Mouse (Mus musculus): ENCODE measurements around the gene Pogz. TPM values are rescaled to one million over a fixed set of nuclear protein-coding genes. Genes with fewer than 3 reads are reported as not detected.
A peak's percentile ranks its signal among the peaks of the same experiment; 100 is the strongest.

The Pogz gene
- polyA plus RNA-seq, 1 experiment from 2014 or later: 4.8 TPM

DNA sequence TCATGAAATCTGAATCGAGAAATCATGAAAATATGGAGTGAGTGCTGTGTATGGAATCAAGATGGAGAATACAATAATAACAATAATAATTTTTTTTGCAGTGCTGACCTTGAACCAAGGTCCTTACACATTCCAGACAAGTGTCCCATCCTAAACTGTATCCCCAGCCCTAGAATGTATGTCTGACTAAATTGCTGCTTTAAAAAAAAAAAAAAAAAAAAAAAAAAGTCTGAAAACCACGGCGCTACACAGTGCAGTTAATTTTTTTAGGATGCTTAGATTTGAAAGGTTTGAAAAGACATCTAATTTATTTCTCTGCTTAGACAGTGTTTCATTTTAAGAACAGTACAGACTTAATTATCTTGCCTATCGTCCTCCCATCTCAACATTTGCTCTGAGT, 15.3 kb upstream of the Pogz start:
- 71% methylated on average over 4 of the region's 4 CpGs for WGBS
- Histone ChIP-seq H3K4me3 (ENCODE audit: low read depth, low read length) (peak overlapping the region; percentile 58; the same call in 1 of the 2 replicates), H3K4me1 (replicated peaks; ENCODE audit: control insufficient read depth, insufficient read depth, low read length) (no peaks in the 10 kb centered on the region), H3K4me2 (replicated peaks; ENCODE audit: low read depth) (peak overlapping the region; percentile 87; the same call in 1 of the 2 replicates), H3K27ac (ENCODE audit: low read depth, low read length) (no peak overlapping the region), H3K27me3 (replicated peaks; ENCODE audit: control insufficient read depth, insufficient read depth, low read length) (no peaks in the 10 kb centered on the region), H3K9me3 (ENCODE audit: control insufficient read depth) (no peaks in the 10 kb centered on the region), H3K9ac (ENCODE audit: low read depth, low read length) (no peak overlapping the region), H3K36me3 (ENCODE audit: control insufficient read depth, insufficient read depth) (no peaks in the 10 kb centered on the region)
- no peak for TF ChIP-seq CTCF (IDR thresholded peaks at IDR 0.05; ENCODE audit: low read depth)
- ATAC-seq: no peak

DNA sequence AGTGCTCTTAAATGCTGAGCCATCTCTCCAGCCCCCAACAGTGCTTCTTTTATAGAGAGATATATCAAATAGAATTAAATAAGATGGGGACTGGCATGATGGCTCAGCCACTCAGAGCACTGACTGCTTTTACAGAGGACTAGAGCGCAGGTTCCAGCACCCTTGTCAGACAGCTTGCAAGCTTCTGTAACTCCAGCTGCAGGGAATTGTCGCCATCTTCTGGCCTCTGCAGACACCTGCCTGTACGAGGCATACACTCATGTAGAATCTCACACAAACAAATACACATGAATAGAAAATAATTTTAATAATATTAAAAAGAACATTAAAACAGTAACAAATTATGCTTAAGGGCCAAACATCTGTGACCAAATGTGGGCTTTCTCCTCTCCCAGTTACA, 13.3 kb upstream of the Pogz start:
- Histone ChIP-seq H3K4me2 (replicated peaks; ENCODE audit: low read depth) (no peak overlapping the region), H3K27me3 (replicated peaks; ENCODE audit: control insufficient read depth, insufficient read depth, low read length) (no peaks in the 10 kb centered on the region), H3K9ac (ENCODE audit: low read depth, low read length) (no peak overlapping the region), H3K36me3 (ENCODE audit: control insufficient read depth, insufficient read depth) (no peaks in the 10 kb centered on the region), H3K9me3 (ENCODE audit: control insufficient read depth) (no peaks in the 10 kb centered on the region), H3K4me1 (replicated peaks; ENCODE audit: control insufficient read depth, insufficient read depth, low read length) (no peaks in the 10 kb centered on the region), H3K27ac (ENCODE audit: low read depth, low read length) (no peak overlapping the region), H3K4me3 (ENCODE audit: low read depth, low read length) (no peak overlapping the region)
- peak; percentile 47; the same call in 1 of the 2 replicates for TF ChIP-seq CTCF (IDR thresholded peaks at IDR 0.05; ENCODE audit: low read depth)
- no peak for ATAC-seq
- WGBS: 81% methylated on average over 3 of the region's 3 CpGs

DNA sequence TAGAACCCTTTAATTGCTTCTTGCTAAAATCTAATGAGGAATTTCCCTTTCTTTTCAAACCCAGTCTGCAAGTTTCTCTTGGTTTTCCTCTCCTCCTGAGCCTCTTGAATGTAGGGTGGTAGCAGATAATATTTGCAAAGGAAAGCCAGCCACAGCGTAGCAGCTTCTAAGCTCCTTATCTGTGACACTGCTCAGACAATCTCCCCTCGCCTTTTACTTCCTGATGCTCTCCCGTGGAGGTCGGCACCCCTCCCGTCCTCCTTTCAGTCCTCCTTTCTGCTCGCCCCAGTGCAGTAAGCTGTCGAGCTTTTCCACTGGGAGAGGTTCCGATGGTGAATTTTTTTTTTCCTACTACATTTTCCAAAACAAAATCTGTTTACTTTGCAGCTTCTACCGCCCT, 5.3 kb upstream of the Pogz start:
- Histone ChIP-seq H3K4me2 (replicated peaks; ENCODE audit: low read depth) (peak overlapping the region; percentile 46; the same call in 1 of the 2 replicates), H3K9me3 (ENCODE audit: control insufficient read depth) (no peaks in the 10 kb centered on the region)

DNA sequence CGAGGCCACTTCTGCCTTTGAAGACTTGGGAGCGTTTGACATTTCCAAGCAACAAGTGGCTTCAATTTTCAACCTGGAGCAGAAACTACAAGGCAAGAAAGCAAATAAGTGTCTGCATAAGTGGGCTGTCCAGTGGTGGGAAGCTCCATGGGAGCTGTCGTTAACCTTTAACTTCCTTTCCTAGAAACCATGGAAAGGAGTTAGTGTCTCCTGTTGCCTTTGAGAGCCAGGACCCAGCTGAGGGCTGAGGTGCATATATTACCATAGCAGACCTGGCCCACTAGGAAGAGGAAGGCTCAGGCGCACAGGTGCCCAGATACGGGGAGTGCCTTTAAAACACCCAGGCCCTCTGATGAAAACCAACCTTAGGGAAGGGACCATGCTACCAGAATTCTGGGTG, 4.7 kb upstream of the Pogz start:
- WGBS: 54% methylated on average over 5 of the region's 5 CpGs
- no peak for TF ChIP-seq CTCF (IDR thresholded peaks at IDR 0.05; ENCODE audit: low read depth)

More for the DNA sequence above, 5.3 kb upstream of the Pogz start:
- no peak for TF ChIP-seq CTCF (IDR thresholded peaks at IDR 0.05; ENCODE audit: low read depth)
- Histone ChIP-seq H3K4me1 (replicated peaks; ENCODE audit: control insufficient read depth, insufficient read depth, low read length) (no peaks in the 10 kb centered on the region), H3K9ac (ENCODE audit: low read depth, low read length) (no peak overlapping the region), H3K4me3 (ENCODE audit: low read depth, low read length) (no peak overlapping the region), H3K36me3 (ENCODE audit: control insufficient read depth, insufficient read depth) (no peaks in the 10 kb centered on the region), H3K27ac (ENCODE audit: low read depth, low read length) (no peak overlapping the region), H3K27me3 (replicated peaks; ENCODE audit: control insufficient read depth, insufficient read depth, low read length) (no peaks in the 10 kb centered on the region)
- ATAC-seq: no peak
- 9% methylated on average over 9 of the region's 9 CpGs for WGBS

DNA sequence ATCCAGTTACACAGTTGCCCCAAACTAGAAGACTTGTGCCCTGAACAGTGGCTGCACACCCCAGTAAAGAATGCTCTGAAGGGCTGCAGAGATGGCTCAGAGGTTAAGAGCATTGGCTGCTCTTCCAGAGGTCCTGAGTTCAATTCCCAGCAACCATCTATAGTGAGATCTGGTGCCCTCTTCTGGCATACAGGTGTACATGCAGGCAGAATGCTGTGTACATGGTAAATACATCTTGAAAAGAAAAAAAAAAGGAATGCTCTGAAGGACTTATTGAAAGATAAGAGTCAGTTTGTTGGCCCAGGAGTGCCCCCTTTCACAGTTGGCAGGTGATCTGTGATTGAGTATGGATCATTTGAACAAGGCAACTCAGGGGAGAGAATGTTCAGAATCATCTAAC, 4.0 kb upstream of the Pogz start:
- H3K9me3 ChIP-seq (ENCODE audit: control insufficient read depth): no peaks in the 10 kb centered on the region
- no peak overlapping the region for H3K4me2 ChIP-seq (replicated peaks; ENCODE audit: low read depth)
- H3K4me3 ChIP-seq (ENCODE audit: low read depth, low read length): no peak overlapping the region
- TF ChIP-seq CTCF (IDR thresholded peaks at IDR 0.05; ENCODE audit: low read depth): peak; percentile 51
- H3K36me3 ChIP-seq (ENCODE audit: control insufficient read depth, insufficient read depth): no peaks in the 10 kb centered on the region
- H3K27ac ChIP-seq (ENCODE audit: low read depth, low read length): no peak overlapping the region
- H3K9ac ChIP-seq (ENCODE audit: low read depth, low read length): no peak overlapping the region
- ATAC-seq: no peak
- H3K4me1 ChIP-seq (replicated peaks; ENCODE audit: control insufficient read depth, insufficient read depth, low read length): no peaks in the 10 kb centered on the region
- no peaks in the 10 kb centered on the region for H3K27me3 ChIP-seq (replicated peaks; ENCODE audit: control insufficient read depth, insufficient read depth, low read length)

More for the DNA sequence above, 4.7 kb upstream of the Pogz start:
- Histone ChIP-seq H3K4me2 (replicated peaks; ENCODE audit: low read depth) (no peak overlapping the region), H3K9me3 (ENCODE audit: control insufficient read depth) (no peaks in the 10 kb centered on the region), H3K9ac (ENCODE audit: low read depth, low read length) (no peak overlapping the region), H3K27me3 (replicated peaks; ENCODE audit: control insufficient read depth, insufficient read depth, low read length) (no peaks in the 10 kb centered on the region), H3K4me1 (replicated peaks; ENCODE audit: control insufficient read depth, insufficient read depth, low read length) (no peaks in the 10 kb centered on the region), H3K4me3 (ENCODE audit: low read depth, low read length) (no peak overlapping the region), H3K36me3 (ENCODE audit: control insufficient read depth, insufficient read depth) (no peaks in the 10 kb centered on the region), H3K27ac (ENCODE audit: low read depth, low read length) (no peak overlapping the region)
- no peak for ATAC-seq

DNA sequence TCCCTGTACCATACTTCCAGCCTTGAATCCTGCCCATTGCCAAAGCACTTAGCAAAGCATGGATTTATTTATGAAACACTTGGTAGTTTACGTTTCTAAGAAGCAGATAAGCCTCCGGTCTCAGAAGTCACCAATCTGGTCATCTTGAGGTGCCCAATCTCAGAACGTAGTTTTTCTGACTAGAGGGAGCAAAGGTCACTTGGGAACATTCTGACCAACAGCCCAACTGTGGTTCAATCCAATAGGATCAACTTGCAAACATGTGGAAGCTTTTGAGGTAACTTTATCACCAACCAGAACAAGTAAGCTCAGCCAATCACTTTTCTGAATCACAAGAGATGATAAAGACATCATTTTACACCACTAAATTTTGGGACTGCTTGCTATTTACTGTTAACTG, 2.0 kb upstream of the Pogz start:
- Histone ChIP-seq H3K27ac (ENCODE audit: low read depth, low read length) (no peak overlapping the region), H3K4me1 (replicated peaks; ENCODE audit: control insufficient read depth, insufficient read depth, low read length) (no peaks in the 10 kb centered on the region), H3K4me2 (replicated peaks; ENCODE audit: low read depth) (no peak overlapping the region), H3K27me3 (replicated peaks; ENCODE audit: control insufficient read depth, insufficient read depth, low read length) (no peaks in the 10 kb centered on the region), H3K4me3 (ENCODE audit: low read depth, low read length) (no peak overlapping the region), H3K9me3 (ENCODE audit: control insufficient read depth) (no peaks in the 10 kb centered on the region), H3K36me3 (ENCODE audit: control insufficient read depth, insufficient read depth) (no peaks in the 10 kb centered on the region), H3K9ac (ENCODE audit: low read depth, low read length) (no peak overlapping the region)
- 20% methylated on average over 3 of the region's 3 CpGs for WGBS
- TF ChIP-seq CTCF (IDR thresholded peaks at IDR 0.05; ENCODE audit: low read depth): no peak
- no peak for ATAC-seq

DNA sequence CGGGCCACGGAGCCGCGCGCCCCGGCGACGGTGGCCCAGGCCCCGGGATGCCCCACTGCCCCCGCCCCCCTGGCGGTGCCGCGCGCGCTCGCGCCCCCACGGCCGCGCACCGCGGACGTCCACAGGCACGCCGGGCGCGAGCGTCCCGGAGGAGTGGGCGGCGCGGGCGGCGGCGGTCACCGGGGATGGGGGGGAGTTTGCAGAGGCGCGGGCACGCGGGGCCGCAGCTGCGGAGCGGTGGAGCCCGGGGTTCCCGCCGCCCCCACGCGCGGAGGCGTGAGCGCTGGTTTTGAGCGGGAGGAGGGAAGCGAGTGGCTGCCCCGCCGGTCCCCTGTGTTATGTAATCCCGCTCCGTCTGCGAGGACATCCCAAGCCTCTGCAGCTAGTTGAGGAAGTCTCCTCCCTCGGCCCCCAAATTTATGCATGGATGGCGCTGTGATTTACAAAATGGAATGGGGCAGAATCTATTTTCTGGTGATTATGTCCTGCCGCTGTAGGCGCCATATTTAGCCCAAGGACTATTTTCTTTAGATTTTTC, 661 bp downstream of the Pogz start:
- under 1% methylated on average over 44 of the region's 62 CpGs for WGBS
- no peak for TF ChIP-seq CTCF (IDR thresholded peaks at IDR 0.05; ENCODE audit: low read depth)
- peak overlapping the region; percentile 99 for H3K27ac ChIP-seq (ENCODE audit: low read depth, low read length)

More for the DNA sequence above, 661 bp downstream of the Pogz start:
- Histone ChIP-seq H3K9me3 (ENCODE audit: control insufficient read depth) (no peaks in the 10 kb centered on the region), H3K4me2 (replicated peaks; ENCODE audit: low read depth) (peak overlapping the region; percentile 72), H3K36me3 (ENCODE audit: control insufficient read depth, insufficient read depth) (no peaks in the 10 kb centered on the region), H3K27me3 (replicated peaks; ENCODE audit: control insufficient read depth, insufficient read depth, low read length) (no peaks in the 10 kb centered on the region), H3K4me1 (replicated peaks; ENCODE audit: control insufficient read depth, insufficient read depth, low read length) (no peaks in the 10 kb centered on the region), H3K9ac (ENCODE audit: low read depth, low read length) (peak overlapping the region; percentile 90), H3K4me3 (ENCODE audit: low read depth, low read length) (peak overlapping the region; percentile 90)
- ATAC-seq: peak; percentile 75

Measured in intestine, postnatal 0 days (tissue).